Mouse (Mus musculus): Measurements from ENCODE around the gene Gm20695. TPM values are rescaled to one million over a fixed set of nuclear protein-coding genes. Genes with fewer than 3 reads are reported as not detected.

The Gm20695 gene
- polyA plus RNA-seq, 1 experiment: not detected

GRCm38 (mm10) chr16:3871815-3872214 is 12.6 kb upstream of the Gm20695 start:
- 1% methylated on average over 16 of the region's 16 CpGs for WGBS
- Histone ChIP-seq H3K4me3 (ENCODE audit: low read depth, low read length) (peak overlapping the region; percentile 80), H3K4me1 (ENCODE audit: control insufficient read depth, insufficient read depth, insufficient read length, low read length) (no peaks in the 10 kb centered on the region), H3K27ac (ENCODE audit: insufficient read depth, low read depth, low read length) (peak overlapping the region; percentile 60), H3K27me3 (ENCODE audit: control insufficient read depth, insufficient read depth, low read length) (no peaks in the 10 kb centered on the region), H3K36me3 (ENCODE audit: control insufficient read depth, insufficient read depth, low read length) (peaks cover 11% of the 10 kb centered on the region)
- TF ChIP-seq POLR2A (IDR thresholded peaks at IDR 0.05; ENCODE audit: low read depth, low read length): peak; percentile 20; the same call in 1 of the 2 replicates
- TF ChIP-seq CTCF (IDR thresholded peaks at IDR 0.05; ENCODE audit: extremely low read depth, insufficient read length, insufficient replicate concordance, low read depth, low read length): no peak

GRCm38 (mm10) chr16:3872216-3873047 is 12.0 kb upstream of the Gm20695 start, which contains the start of gene Naa60:
Naa60 (plus strand) TSS chr16:3872375.
- H3K27ac ChIP-seq (ENCODE audit: insufficient read depth, low read depth, low read length): peak within 1 kb of the TSS; percentile 60
- H3K36me3 ChIP-seq (ENCODE audit: control insufficient read depth, insufficient read depth, low read length): peaks cover 8% of the 10 kb centered on the region
- H3K27me3 ChIP-seq (ENCODE audit: control insufficient read depth, insufficient read depth, low read length): no peaks in the 10 kb centered on the region
- peak within 1 kb of the TSS; percentile 80 for H3K4me3 ChIP-seq (ENCODE audit: low read depth, low read length)
- 3% methylated on average over 47 of the region's 47 CpGs for WGBS
- TF ChIP-seq CTCF (IDR thresholded peaks at IDR 0.05; ENCODE audit: extremely low read depth, insufficient read length, insufficient replicate concordance, low read depth, low read length) (no peak), POLR2A (IDR thresholded peaks at IDR 0.05; ENCODE audit: low read depth, low read length) (no peak)
- no peaks in the 10 kb centered on the region for H3K4me1 ChIP-seq (ENCODE audit: control insufficient read depth, insufficient read depth, insufficient read length, low read length)

GRCm38 (mm10) chr16:3876346-3876745 is 8.1 kb upstream of the Gm20695 start:
- H3K27ac ChIP-seq (ENCODE audit: insufficient read depth, low read depth, low read length): no peak overlapping the region
- 0 out of 2 replicates have a peak, but pooled peaks cover 3% of the 10 kb centered on the region for H3K36me3 ChIP-seq (ENCODE audit: control insufficient read depth, insufficient read depth, low read length)
- WGBS: 96% methylated on average over 4 of the region's 4 CpGs
- TF ChIP-seq CTCF (IDR thresholded peaks at IDR 0.05; ENCODE audit: extremely low read depth, insufficient read length, insufficient replicate concordance, low read depth, low read length): no peak
- no peak for TF ChIP-seq POLR2A (IDR thresholded peaks at IDR 0.05; ENCODE audit: low read depth, low read length)
- H3K4me1 ChIP-seq (ENCODE audit: control insufficient read depth, insufficient read depth, insufficient read length, low read length): no peaks in the 10 kb centered on the region
- H3K4me3 ChIP-seq (ENCODE audit: low read depth, low read length): no peak overlapping the region
- no peaks in the 10 kb centered on the region for H3K27me3 ChIP-seq (ENCODE audit: control insufficient read depth, insufficient read depth, low read length)

GRCm38 (mm10) chr16:3885065-3885670 is 720 bp downstream of the Gm20695 start:
- peak overlapping the region; percentile 94 for H3K4me3 ChIP-seq (ENCODE audit: low read depth, low read length)
- peaks cover 6% of the 10 kb centered on the region; the same call in 1 of the 2 replicates for H3K4me1 ChIP-seq (ENCODE audit: control insufficient read depth, insufficient read depth, insufficient read length, low read length)
- no peak for TF ChIP-seq POLR2A (IDR thresholded peaks at IDR 0.05; ENCODE audit: low read depth, low read length)
- no peak for TF ChIP-seq CTCF (IDR thresholded peaks at IDR 0.05; ENCODE audit: extremely low read depth, insufficient read length, insufficient replicate concordance, low read depth, low read length)
- 0 out of 2 replicates have a peak, but pooled peaks cover 1% of the 10 kb centered on the region for H3K36me3 ChIP-seq (ENCODE audit: control insufficient read depth, insufficient read depth, low read length)
- no peaks in the 10 kb centered on the region for H3K27me3 ChIP-seq (ENCODE audit: control insufficient read depth, insufficient read depth, low read length)
- H3K27ac ChIP-seq (ENCODE audit: insufficient read depth, low read depth, low read length): peak overlapping the region; percentile 81
- WGBS: under 1% methylated on average over 10 of the region's 10 CpGs

GRCm38 (mm10) chr16:3891621-3892295 is 7.3 kb downstream of the Gm20695 start:
- WGBS: 91% methylated on average over 14 of the region's 14 CpGs
- Histone ChIP-seq H3K36me3 (ENCODE audit: control insufficient read depth, insufficient read depth, low read length) (peaks cover 3% of the 10 kb centered on the region; the same call in 1 of the 2 replicates), H3K27me3 (ENCODE audit: control insufficient read depth, insufficient read depth, low read length) (no peaks in the 10 kb centered on the region), H3K4me3 (ENCODE audit: low read depth, low read length) (no peak overlapping the region), H3K4me1 (ENCODE audit: control insufficient read depth, insufficient read depth, insufficient read length, low read length) (peaks cover 7% of the 10 kb centered on the region; the same call in 1 of the 2 replicates), H3K27ac (ENCODE audit: insufficient read depth, low read depth, low read length) (no peak overlapping the region)
- TF ChIP-seq POLR2A (IDR thresholded peaks at IDR 0.05; ENCODE audit: low read depth, low read length) (no peak), CTCF (IDR thresholded peaks at IDR 0.05; ENCODE audit: extremely low read depth, insufficient read length, insufficient replicate concordance, low read depth, low read length) (no peak)

- Histone ChIP-seq H3K4me3 (ENCODE audit: low read depth, low read length) (no peak overlapping the region), H3K4me1 (ENCODE audit: control insufficient read depth, insufficient read depth, insufficient read length, low read length) (peaks cover 8% of the 10 kb centered on the region; the same call in 1 of the 2 replicates), H3K27ac (ENCODE audit: insufficient read depth, low read depth, low read length) (no peak overlapping the region), H3K27me3 (ENCODE audit: control insufficient read depth, insufficient read depth, low read length) (no peaks in the 10 kb centered on the region), H3K36me3 (ENCODE audit: control insufficient read depth, insufficient read depth, low read length) (peaks cover 16% of the 10 kb centered on the region)
- TF ChIP-seq POLR2A (IDR thresholded peaks at IDR 0.05; ENCODE audit: low read depth, low read length): no peak
- no peak for TF ChIP-seq CTCF (IDR thresholded peaks at IDR 0.05; ENCODE audit: extremely low read depth, insufficient read length, insufficient replicate concordance, low read depth, low read length)
- WGBS: 44% methylated on average over 3 of the region's 3 CpGs
Observed at GRCm38 (mm10) chr16:3893739-3894138, 9.3 kb downstream of the Gm20695 start.
